Mouse (Mus musculus): ENCODE results near the gene Arhgap10.

DNA sequence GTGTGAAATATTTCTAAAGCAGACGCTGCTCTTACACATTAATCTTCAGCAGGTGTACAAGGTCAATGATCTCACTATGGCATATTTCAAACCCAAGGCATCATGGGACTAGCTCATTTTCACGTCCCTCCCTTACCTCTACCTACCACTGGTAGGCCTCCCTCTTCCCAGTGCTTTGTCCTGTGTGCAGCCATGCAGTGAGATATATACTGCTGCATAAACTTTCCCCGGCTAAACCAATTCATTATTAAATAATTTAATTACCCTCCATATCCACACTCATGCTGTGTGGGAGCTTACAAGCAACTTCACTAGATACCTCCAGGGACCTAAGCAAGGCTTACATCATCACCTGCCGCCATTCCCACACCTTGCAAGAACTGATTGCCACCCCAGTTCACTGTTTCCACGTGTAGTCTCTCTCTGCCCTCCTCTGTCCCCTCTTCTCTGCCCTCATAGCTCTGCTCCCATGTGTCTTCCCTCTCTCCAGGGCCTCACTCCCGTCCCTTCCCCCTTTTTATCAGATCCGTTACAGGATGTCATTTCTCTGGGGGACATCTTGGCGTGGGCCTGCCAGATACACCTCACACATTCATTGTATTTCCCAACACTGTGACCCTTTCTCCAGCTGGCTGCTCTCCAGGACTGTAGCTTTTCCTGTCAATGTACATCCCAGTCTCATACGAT, 79.8 kb downstream of the Arhgap10 start:
- TF ChIP-seq EP300 (IDR thresholded peaks at IDR 0.05; ENCODE audit: low read depth) (no peak), CTCF (IDR thresholded peaks at IDR 0.05; ENCODE audit: low read depth) (no peak)

Data from liver, postnatal 0 days (tissue).